Comparison of ENCODE assay signal across 28 mouse cellular contexts in genomic region chr9:34963593-34963992, GRCm38 (mm10).
A peak's percentile ranks its signal among the peaks of the same experiment; 100 is the strongest.
DNase-seq lines count a peak whose midpoint lies in the region; ATAC-seq lines count a peak whose summit lies in the region.
"Had no signal": no experiment of that assay in that cellular context is flagged by ENCODE, and none has a peak within 500 bp of the region (broad histone marks: within the 10 kb centered on the region; RNA-seq: fewer than 3 reads in every experiment).

No protein-coding gene starts in this region.

- no peaks in the 10 kb centered on the region for H3K9me3 ChIP-seq in hindbrain, embryonic 13.5 days
- no peaks in the 10 kb centered on the region for H3K9me3 ChIP-seq in hindbrain, embryonic 11.5 days (ENCODE audit: control insufficient read depth, low read length)
- H3K9me3 ChIP-seq: intestine, embryonic 15.5 days; limb, embryonic 12.5 days; liver, embryonic 15.5 days; midbrain, embryonic 15.5 days; stomach, embryonic 15.5 days had no signal

- WGBS in hindbrain, embryonic 13.5 days, result 85% methylated on average over 3 of the region's 3 CpGs
- WGBS in hindbrain, embryonic 11.5 days, result 85% methylated on average over 3 of the region's 3 CpGs

- H3K4me3 ChIP-seq in hindbrain, embryonic 13.5 days, result no peak overlapping the region
- no peak overlapping the region for H3K4me3 ChIP-seq in hindbrain, embryonic 11.5 days (ENCODE audit: low read depth, low read length)
- H3K4me3 ChIP-seq: gastrocnemius, adult 2 months; intestine, embryonic 15.5 days; limb, embryonic 12.5 days; liver, embryonic 15.5 days; midbrain, embryonic 15.5 days; myocyte; stomach, embryonic 15.5 days had no signal

- H3K27ac ChIP-seq in hindbrain, embryonic 13.5 days, result peak overlapping the region; percentile 79
- H3K27ac ChIP-seq in hindbrain, embryonic 11.5 days (ENCODE audit: low read depth, low read length), result no peak overlapping the region
- H3K27ac ChIP-seq: gastrocnemius, adult 2 months; hindbrain, postnatal 0 days; intestine, embryonic 15.5 days; limb, embryonic 12.5 days; liver, embryonic 15.5 days; midbrain, embryonic 15.5 days; stomach, embryonic 15.5 days had no signal

- H3K36me3 ChIP-seq in hindbrain, embryonic 13.5 days, result no peaks in the 10 kb centered on the region
- H3K36me3 ChIP-seq in hindbrain, embryonic 11.5 days (ENCODE audit: control insufficient read depth, insufficient read depth, low read length), result no peaks in the 10 kb centered on the region
- H3K36me3 ChIP-seq: intestine, embryonic 15.5 days; limb, embryonic 12.5 days; liver, embryonic 15.5 days; midbrain, embryonic 15.5 days; stomach, embryonic 15.5 days had no signal

- no peaks in the 10 kb centered on the region for H3K27me3 ChIP-seq in hindbrain, embryonic 13.5 days
- no peaks in the 10 kb centered on the region for H3K27me3 ChIP-seq in hindbrain, embryonic 11.5 days (ENCODE audit: control insufficient read depth, insufficient read depth, low read length)
- H3K27me3 ChIP-seq: limb, embryonic 12.5 days; liver, embryonic 15.5 days; midbrain, embryonic 15.5 days had no signal

- ATAC-seq in hindbrain, embryonic 13.5 days (ENCODE audit: low FRiP score), result no peak
- no peak for ATAC-seq in hindbrain, embryonic 11.5 days (ENCODE audit: low FRiP score)
- ATAC-seq: hindbrain, postnatal 0 days; intestine, embryonic 15.5 days; midbrain, embryonic 15.5 days had no signal

- DNase-seq in hindbrain, embryonic 11.5 days (ENCODE audit: low spot score), result no peak
- peak; percentile 91 for DNase-seq in brain, adult 2 months (ENCODE audit: low read depth, low spot score)
- peak; percentile 77 to 83 for DNase-seq in cerebellum, adult 18-20 months
- peak; percentile 88 to 92 for DNase-seq in cerebellum, postnatal 10 days
- DNase-seq in frontal cortex, adult 2 months (ENCODE audit: extremely low spot score in 1 of 2, low spot score in 1 of 2), result no peak
- no peak for DNase-seq in embryo, embryonic 10 days (ENCODE audit: low spot score)
- DNase-seq in kidney, postnatal 36 days, result no peak
- DNase-seq: adrenal gland, postnatal 14 days; gastrocnemius, adult 2 months; gastrocnemius, postnatal 36 days; heart, adult 18-20 months; heart, postnatal 4 days; kidney, adult 2 months; kidney, postnatal 10 days; layer of hippocampus, adult 9-11 months; lung, embryonic 14.5 days; lung, postnatal 14 days; right cerebral cortex, postnatal 25 days; thymus, postnatal 25 days had no signal

- H3K4me1 ChIP-seq in hindbrain, embryonic 13.5 days (replicated peaks), result peaks cover 52% of the 10 kb centered on the region
- 0 out of 2 replicates have a peak, but pooled peaks cover 5% of the 10 kb centered on the region for H3K4me1 ChIP-seq in hindbrain, embryonic 11.5 days (replicated peaks; ENCODE audit: control insufficient read depth, insufficient read depth, low read length)
- H3K4me1 ChIP-seq: liver, embryonic 15.5 days; stomach, embryonic 15.5 days had no signal

- no peak overlapping the region for H3K4me2 ChIP-seq in hindbrain, embryonic 13.5 days
- H3K4me2 ChIP-seq in hindbrain, embryonic 11.5 days (replicated peaks; ENCODE audit: low read depth, low read length), result no peak overlapping the region
- H3K4me2 ChIP-seq: heart, embryonic 11.5 days; intestine, embryonic 15.5 days; limb, embryonic 12.5 days; liver, embryonic 15.5 days; lung, embryonic 14.5 days; midbrain, embryonic 15.5 days; stomach, embryonic 15.5 days had no signal

- no peak overlapping the region for H3K9ac ChIP-seq in hindbrain, embryonic 13.5 days
- no peak overlapping the region for H3K9ac ChIP-seq in hindbrain, embryonic 11.5 days (ENCODE audit: low read depth, low read length)
- H3K9ac ChIP-seq: intestine, embryonic 15.5 days; limb, embryonic 12.5 days; liver, embryonic 15.5 days; lung, embryonic 14.5 days; midbrain, embryonic 15.5 days; stomach, embryonic 15.5 days had no signal

Comparison
In these comparisons a context has a peak if more than half of its experiments do, and no peak if none do; other contexts are left out.
1. DNase-seq: peak in brain, adult 2 months (single experiment), cerebellum, adult 18-20 months (2 of 2) and cerebellum, postnatal 10 days (2 of 2); none in hindbrain, embryonic 11.5 days (single experiment), frontal cortex, adult 2 months (0 of 2), embryo, embryonic 10 days (single experiment) and kidney, postnatal 36 days (0 of 2).